In genomic region chr2:144676546-144677228, GRCm38 (mm10) we compare ENCODE assay signal across 9 mouse cellular contexts.
DNase-seq lines count a peak whose midpoint lies in the region; ATAC-seq and TF ChIP-seq lines count a peak whose summit lies in the region.
"Had no signal": no experiment of that assay in that cellular context is flagged by ENCODE, and none has a peak within 500 bp of the region (broad histone marks: within the 10 kb centered on the region; RNA-seq: fewer than 3 reads in every experiment).

No protein-coding gene starts in this region.

- H3K4me2 ChIP-seq in kidney, postnatal 0 days (ENCODE audit: low read length): peak overlapping the region; percentile 13
- no peak overlapping the region for H3K4me2 ChIP-seq in forebrain, postnatal 0 days (ENCODE audit: low read depth)
- peak overlapping the region; percentile 31 for H3K4me2 ChIP-seq in limb, embryonic 12.5 days
- H3K4me2 ChIP-seq in neural tube, embryonic 12.5 days (replicated peaks): no peak overlapping the region

- H3K27me3 ChIP-seq in kidney, postnatal 0 days (ENCODE audit: insufficient read depth, low read length): no peaks in the 10 kb centered on the region
- H3K27me3 ChIP-seq in forebrain, postnatal 0 days (ENCODE audit: insufficient read depth, low read length): no peaks in the 10 kb centered on the region
- no peaks in the 10 kb centered on the region for H3K27me3 ChIP-seq in limb, embryonic 12.5 days
- H3K27me3 ChIP-seq in neural tube, embryonic 12.5 days (replicated peaks): no peaks in the 10 kb centered on the region

- ATAC-seq in kidney, postnatal 0 days (replicated peaks; ENCODE audit: low FRiP score, low read depth): peak; percentile 40; the same call in 1 of the 2 replicates
- peak; percentile 80 for ATAC-seq in forebrain, postnatal 0 days
- ATAC-seq in limb, embryonic 12.5 days (ENCODE audit: insufficient number of reproducible peaks, insufficient read depth, low FRiP score, low TSS enrichment, low read depth): peak; percentile 49
- ATAC-seq in neural tube, embryonic 12.5 days (ENCODE audit: low FRiP score, low read depth): peak; percentile 39; the same call in 1 of the 2 replicates

- H3K4me1 ChIP-seq in kidney, postnatal 0 days (replicated peaks; ENCODE audit: insufficient read depth, low read length): peaks cover 4% of the 10 kb centered on the region; the same call in 1 of the 2 replicates
- no peaks in the 10 kb centered on the region for H3K4me1 ChIP-seq in forebrain, postnatal 0 days (ENCODE audit: insufficient read depth)
- peaks cover 48% of the 10 kb centered on the region for H3K4me1 ChIP-seq in limb, embryonic 12.5 days (replicated peaks)
- peaks cover 14% of the 10 kb centered on the region for H3K4me1 ChIP-seq in neural tube, embryonic 12.5 days

- no peak overlapping the region for H3K4me3 ChIP-seq in kidney, postnatal 0 days (replicated peaks; ENCODE audit: low read depth, low read length)
- H3K4me3 ChIP-seq in forebrain, postnatal 0 days (ENCODE audit: low read depth, low read length): no peak overlapping the region
- H3K4me3 ChIP-seq in limb, embryonic 12.5 days (replicated peaks): no peak overlapping the region
- no peak overlapping the region for H3K4me3 ChIP-seq in neural tube, embryonic 12.5 days
- H3K4me3 ChIP-seq: erythroblast, embryonic 14.5 days had no signal

- no peak overlapping the region for H3K9ac ChIP-seq in kidney, postnatal 0 days (ENCODE audit: low read depth, low read length)
- no peak overlapping the region for H3K9ac ChIP-seq in forebrain, postnatal 0 days
- H3K9ac ChIP-seq in limb, embryonic 12.5 days (replicated peaks): no peak overlapping the region
- H3K9ac ChIP-seq in neural tube, embryonic 12.5 days: no peak overlapping the region

- DNase-seq in kidney, postnatal 0 days (ENCODE audit: low spot score): peak; percentile 51
- no peak for DNase-seq in kidney, adult 11 months
- peak; percentile 20 for DNase-seq in forebrain, postnatal 0 days
- DNase-seq in spleen, postnatal 4 days (ENCODE audit: low spot score in 2 of 2): no peak
- DNase-seq in testis, postnatal 10 days (ENCODE audit: low spot score): no peak
- no peak for DNase-seq in thymus, adult 18-20 months

- H3K9me3 ChIP-seq in kidney, postnatal 0 days (replicated peaks; ENCODE audit: low read length): no peaks in the 10 kb centered on the region
- H3K9me3 ChIP-seq in forebrain, postnatal 0 days (ENCODE audit: low read length): no peaks in the 10 kb centered on the region
- 0 out of 2 replicates have a peak, but pooled peaks cover 3% of the 10 kb centered on the region for H3K9me3 ChIP-seq in limb, embryonic 12.5 days
- no peaks in the 10 kb centered on the region for H3K9me3 ChIP-seq in neural tube, embryonic 12.5 days

- TF ChIP-seq CTCF in kidney, postnatal 0 days (IDR thresholded peaks at IDR 0.05; ENCODE audit: low read depth): no peak
- TF ChIP-seq CTCF in forebrain, postnatal 0 days (IDR thresholded peaks at IDR 0.05; ENCODE audit: low read depth): 0 out of 2 replicates have a peak, but pooled peaks have one; percentile 5

- H3K36me3 ChIP-seq in kidney, postnatal 0 days (ENCODE audit: insufficient read depth, low read length): no peaks in the 10 kb centered on the region
- no peaks in the 10 kb centered on the region for H3K36me3 ChIP-seq in forebrain, postnatal 0 days (ENCODE audit: insufficient read depth)
- H3K36me3 ChIP-seq in limb, embryonic 12.5 days: no peaks in the 10 kb centered on the region
- H3K36me3 ChIP-seq in neural tube, embryonic 12.5 days: no peaks in the 10 kb centered on the region

- H3K27ac ChIP-seq in kidney, postnatal 0 days: no peak overlapping the region
- peak overlapping the region; percentile 40; the same call in 1 of the 2 replicates for H3K27ac ChIP-seq in forebrain, postnatal 0 days (ENCODE audit: low read depth, low read length)
- peak overlapping the region; percentile 72 for H3K27ac ChIP-seq in limb, embryonic 12.5 days
- no peak overlapping the region for H3K27ac ChIP-seq in neural tube, embryonic 12.5 days

- 34% methylated on average over 13 of the region's 13 CpGs for WGBS in kidney, postnatal 0 days
- WGBS in forebrain, postnatal 0 days: 56% methylated on average over 13 of the region's 13 CpGs
- 21% methylated on average over 13 of the region's 13 CpGs for WGBS in limb, embryonic 12.5 days
- 62% methylated on average over 13 of the region's 13 CpGs for WGBS in neural tube, embryonic 12.5 days

Comparison
In these comparisons a context has a peak if more than half of its experiments do, and no peak if none do; other contexts are left out.
1. DNase-seq: peak in kidney, postnatal 0 days (single experiment) and forebrain, postnatal 0 days (single experiment); none in kidney, adult 11 months (single experiment), spleen, postnatal 4 days (0 of 2), testis, postnatal 10 days (single experiment) and thymus, adult 18-20 months (0 of 2).
2. H3K27ac ChIP-seq: peak in forebrain, postnatal 0 days (single experiment) and limb, embryonic 12.5 days (single experiment); none in kidney, postnatal 0 days (single experiment) and neural tube, embryonic 12.5 days (single experiment).
3. H3K4me2 ChIP-seq: peak in kidney, postnatal 0 days (single experiment) and limb, embryonic 12.5 days (single experiment); none in forebrain, postnatal 0 days (single experiment) and neural tube, embryonic 12.5 days (single experiment).
4. Peak in every context shown above with its lines, with median percentiles within 50 percentile points of each other: ATAC-seq.